Mouse (Mus musculus): Measurements from ENCODE around the gene Arhgef17.

- TF ChIP-seq CTCF (IDR thresholded peaks at IDR 0.05; ENCODE audit: borderline replicate concordance, extremely low read depth, insufficient read depth, insufficient read length) (no peak), POLR2A (IDR thresholded peaks at IDR 0.05; ENCODE audit: borderline replicate concordance, extremely low read depth, insufficient read depth, insufficient read length, poor library complexity, severe bottlenecking) (no peak)
Measured at GRCm38 (mm10) chr7:100918176-100918575, 13.7 kb downstream of the Arhgef17 start.

All from brain, embryonic 14.5 days (tissue).